Mouse (Mus musculus): ENCODE measurements around the gene Tmem132d. TPM values are rescaled to one million over a fixed set of nuclear protein-coding genes. Genes with fewer than 3 reads are reported as not detected.

The Tmem132d gene
- polyA plus RNA-seq, 1 experiment: 5.8 TPM

DNA sequence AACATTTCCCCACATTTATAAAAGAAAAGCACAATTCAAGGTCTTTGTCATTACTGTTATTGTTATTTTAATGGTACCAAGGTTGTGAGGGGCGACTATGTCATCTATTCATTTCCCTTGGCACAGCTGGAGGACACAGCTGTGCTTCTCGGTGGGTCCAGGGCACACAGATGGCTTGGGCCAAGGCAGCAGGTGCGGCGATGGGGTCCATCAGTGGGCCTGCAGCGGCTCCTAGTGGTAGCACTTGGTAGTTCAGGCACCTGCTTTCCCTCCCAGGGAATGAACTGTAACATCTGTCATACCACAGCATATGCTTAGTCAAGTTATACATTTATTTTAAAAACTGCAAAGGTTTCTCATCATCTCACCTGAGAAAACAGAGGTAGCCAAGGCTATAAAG lies 7.0 kb upstream of the Tmem132d start:
- DNase-seq (ENCODE audit: low read depth): peak; percentile 77
- peak; percentile 98 for TF ChIP-seq CTCF (IDR thresholded peaks at IDR 0.05; ENCODE audit: borderline replicate concordance, extremely low read depth, insufficient read depth, insufficient read length)
- TF ChIP-seq POLR2A (IDR thresholded peaks at IDR 0.05; ENCODE audit: borderline replicate concordance, extremely low read depth, insufficient read depth, insufficient read length, poor library complexity, severe bottlenecking): no peak

DNA sequence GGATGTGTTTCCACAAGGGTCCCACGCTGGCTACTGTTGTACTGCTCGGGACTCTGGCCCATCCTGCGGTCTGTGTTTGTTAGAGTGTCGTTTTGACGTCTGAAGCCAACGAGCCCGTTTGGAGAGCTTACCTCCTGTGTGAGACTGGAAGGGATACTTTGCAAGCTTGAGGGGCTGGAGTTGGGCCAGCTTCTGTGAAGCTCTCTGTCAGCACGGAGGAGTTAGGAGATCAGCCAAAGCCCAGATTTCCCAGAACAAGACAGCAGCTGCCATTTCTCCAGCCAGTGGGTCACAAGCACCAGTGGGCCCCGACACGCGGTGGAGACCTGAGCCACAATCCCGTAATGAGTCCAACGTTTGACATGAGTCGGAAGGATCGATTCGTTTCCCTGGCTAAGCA lies 5.2 kb upstream of the Tmem132d start:
- TF ChIP-seq CTCF (IDR thresholded peaks at IDR 0.05; ENCODE audit: borderline replicate concordance, extremely low read depth, insufficient read depth, insufficient read length): no peak
- no peak for TF ChIP-seq POLR2A (IDR thresholded peaks at IDR 0.05; ENCODE audit: borderline replicate concordance, extremely low read depth, insufficient read depth, insufficient read length, poor library complexity, severe bottlenecking)
- DNase-seq (ENCODE audit: low read depth): peak; percentile 69

DNA sequence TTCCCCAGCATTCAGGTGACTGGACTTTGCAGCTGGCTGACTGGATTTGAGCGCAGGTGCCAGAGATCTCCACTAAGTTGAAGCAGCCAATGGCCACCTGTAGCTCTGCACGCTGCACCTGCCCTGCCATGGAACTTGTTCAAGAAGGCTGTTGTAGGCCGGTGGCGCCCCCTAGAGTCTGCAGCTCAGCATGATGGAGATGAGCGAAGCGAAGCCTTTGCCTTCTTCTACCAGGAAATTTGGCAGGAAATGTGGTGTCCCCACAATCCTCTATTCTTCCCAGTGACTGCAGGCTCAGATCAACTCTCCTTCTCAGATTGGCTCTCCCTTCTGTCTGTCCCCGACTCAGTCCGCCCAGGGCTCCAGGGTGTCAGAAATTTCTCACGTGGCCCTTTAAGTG lies 4.0 kb upstream of the Tmem132d start:
- DNase-seq (ENCODE audit: low read depth): peak; percentile 87
- TF ChIP-seq CTCF (IDR thresholded peaks at IDR 0.05; ENCODE audit: borderline replicate concordance, extremely low read depth, insufficient read depth, insufficient read length): peak; percentile 74
- TF ChIP-seq POLR2A (IDR thresholded peaks at IDR 0.05; ENCODE audit: borderline replicate concordance, extremely low read depth, insufficient read depth, insufficient read length, poor library complexity, severe bottlenecking): no peak

DNA sequence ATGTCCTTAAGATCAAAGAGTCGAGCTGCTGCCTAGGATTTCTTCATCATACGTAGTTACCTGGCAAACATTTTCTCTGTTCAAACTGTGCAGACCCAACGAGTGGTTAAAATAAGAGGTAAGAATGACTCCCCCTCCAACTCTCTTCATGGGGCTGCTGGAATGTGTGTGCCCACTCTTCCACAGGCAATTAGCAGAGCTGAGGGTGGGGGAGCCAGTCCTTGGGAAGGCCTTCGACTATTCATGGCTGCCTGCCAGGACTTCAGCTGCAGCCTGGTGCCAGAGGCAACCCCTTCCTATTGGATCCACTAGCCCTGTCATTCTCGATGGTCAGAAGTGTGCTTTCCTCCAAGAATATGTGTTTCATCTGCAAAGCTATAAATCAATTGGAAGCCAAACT lies 2.8 kb upstream of the Tmem132d start:
- no peak for TF ChIP-seq POLR2A (IDR thresholded peaks at IDR 0.05; ENCODE audit: borderline replicate concordance, extremely low read depth, insufficient read depth, insufficient read length, poor library complexity, severe bottlenecking)
- no peak for TF ChIP-seq CTCF (IDR thresholded peaks at IDR 0.05; ENCODE audit: borderline replicate concordance, extremely low read depth, insufficient read depth, insufficient read length)
- peak; percentile 87 for DNase-seq (ENCODE audit: low read depth)

DNA sequence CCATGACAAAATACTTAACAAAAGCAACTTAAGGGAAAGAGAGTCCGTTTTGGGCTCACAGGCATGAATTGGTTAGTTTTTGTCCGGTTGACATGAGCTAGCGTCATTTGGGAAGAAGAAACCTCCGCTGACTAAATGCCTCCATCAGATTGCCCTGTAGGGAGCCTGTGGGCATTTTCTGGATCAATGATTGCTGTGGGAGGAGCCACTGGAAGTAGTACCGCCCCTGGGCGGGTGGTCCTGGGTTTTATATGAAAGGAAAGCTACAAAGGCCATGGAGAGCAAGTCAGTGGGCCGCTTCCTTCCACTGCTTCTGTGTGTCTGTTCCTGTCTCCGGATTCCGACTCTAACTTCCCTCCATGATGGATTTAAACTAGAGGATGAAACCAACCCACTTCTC lies 909 bp upstream of the Tmem132d start:
- TF ChIP-seq CTCF (IDR thresholded peaks at IDR 0.05; ENCODE audit: borderline replicate concordance, extremely low read depth, insufficient read depth, insufficient read length): no peak
- no peak for TF ChIP-seq POLR2A (IDR thresholded peaks at IDR 0.05; ENCODE audit: borderline replicate concordance, extremely low read depth, insufficient read depth, insufficient read length, poor library complexity, severe bottlenecking)
- DNase-seq (ENCODE audit: low read depth): no peak

DNA sequence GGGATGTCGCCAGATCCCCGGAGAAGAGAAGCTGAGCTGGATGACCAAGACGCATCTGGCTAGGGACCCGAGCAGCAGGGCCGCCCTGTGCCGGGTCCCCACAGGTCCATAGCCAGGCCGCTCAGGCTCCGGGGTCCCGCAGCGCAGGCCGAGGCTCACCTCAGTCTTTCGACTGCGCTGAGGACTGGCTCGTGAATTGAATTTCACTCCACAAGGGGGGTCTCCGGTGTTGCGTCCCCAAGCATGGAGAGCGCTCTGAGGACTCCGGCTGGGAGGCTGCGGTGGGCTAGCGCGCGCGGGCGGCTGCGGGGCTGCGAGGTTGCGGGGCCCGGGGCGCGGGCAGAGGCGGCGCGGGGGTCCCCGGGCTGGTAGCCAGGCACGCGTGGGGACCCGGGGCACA lies 455 bp downstream of the Tmem132d start:
- TF ChIP-seq CTCF (IDR thresholded peaks at IDR 0.05; ENCODE audit: borderline replicate concordance, extremely low read depth, insufficient read depth, insufficient read length) (no peak), POLR2A (IDR thresholded peaks at IDR 0.05; ENCODE audit: borderline replicate concordance, extremely low read depth, insufficient read depth, insufficient read length, poor library complexity, severe bottlenecking) (no peak)
- no peak for DNase-seq (ENCODE audit: low read depth)

DNA sequence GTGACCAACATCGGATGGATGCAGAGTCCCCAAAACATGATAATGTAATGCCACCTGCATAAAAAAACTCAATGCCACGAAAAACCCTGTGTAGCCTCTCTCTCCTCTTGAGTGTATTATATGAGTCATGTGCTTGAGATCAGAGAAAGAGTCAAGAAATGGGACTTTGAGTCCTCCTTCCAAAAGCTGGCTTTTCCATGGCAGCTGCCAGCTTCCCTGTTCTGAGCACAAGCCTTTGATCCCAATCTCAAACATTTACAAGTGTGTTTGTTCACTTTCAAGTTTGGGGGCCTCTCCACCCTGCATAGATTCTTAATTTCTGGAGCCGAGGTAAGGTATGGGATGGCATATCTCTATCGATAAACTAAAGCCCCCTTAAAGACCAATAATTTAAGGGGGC lies 8.2 kb downstream of the Tmem132d start:
- no peak for DNase-seq (ENCODE audit: low read depth)
- no peak for TF ChIP-seq POLR2A (IDR thresholded peaks at IDR 0.05; ENCODE audit: borderline replicate concordance, extremely low read depth, insufficient read depth, insufficient read length, poor library complexity, severe bottlenecking)
- no peak for TF ChIP-seq CTCF (IDR thresholded peaks at IDR 0.05; ENCODE audit: borderline replicate concordance, extremely low read depth, insufficient read depth, insufficient read length)

DNA sequence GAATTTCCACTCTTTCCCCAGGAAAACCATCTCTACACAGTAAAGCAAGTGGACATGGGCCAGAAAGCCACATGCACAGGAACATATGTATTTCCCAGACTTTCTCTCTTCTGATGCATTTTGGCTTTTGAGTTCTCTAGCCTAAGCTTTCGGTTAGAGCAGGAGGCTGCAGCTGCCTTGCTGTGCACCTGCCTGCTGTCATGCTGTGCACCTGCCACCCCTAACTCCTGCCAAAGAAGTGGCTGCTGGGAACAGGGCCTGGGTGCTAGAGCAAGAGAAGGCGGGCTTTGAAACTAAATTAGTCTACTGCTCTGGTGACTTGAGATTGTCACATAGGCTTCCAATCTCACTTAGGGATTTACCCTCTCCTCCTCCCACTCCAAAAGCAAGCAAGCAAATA lies 8.7 kb downstream of the Tmem132d start:
- no peak for TF ChIP-seq POLR2A (IDR thresholded peaks at IDR 0.05; ENCODE audit: borderline replicate concordance, extremely low read depth, insufficient read depth, insufficient read length, poor library complexity, severe bottlenecking)
- no peak for TF ChIP-seq CTCF (IDR thresholded peaks at IDR 0.05; ENCODE audit: borderline replicate concordance, extremely low read depth, insufficient read depth, insufficient read length)
- DNase-seq (ENCODE audit: low read depth): no peak

DNA sequence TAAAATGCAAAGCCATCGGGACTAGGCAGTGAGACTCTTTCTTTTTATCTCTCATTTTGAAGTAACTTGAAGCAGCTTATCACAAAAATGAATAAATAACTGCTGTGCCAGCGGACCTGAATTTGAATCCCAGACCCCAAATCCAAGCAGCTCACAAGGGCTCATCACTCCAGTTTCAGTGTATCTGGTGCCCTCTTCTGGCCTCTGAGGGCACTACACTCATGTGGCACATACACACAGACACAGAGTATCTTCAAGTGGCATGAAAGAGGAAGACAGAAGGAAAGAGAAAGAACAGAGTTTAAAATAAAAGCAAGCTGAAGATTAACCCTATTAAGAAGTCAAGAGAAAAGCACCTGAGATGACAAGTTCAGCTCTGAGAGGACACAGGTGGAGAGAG lies 10.8 kb downstream of the Tmem132d start:
- TF ChIP-seq CTCF (IDR thresholded peaks at IDR 0.05; ENCODE audit: borderline replicate concordance, extremely low read depth, insufficient read depth, insufficient read length): peak; percentile 18; the same call in 1 of the 2 replicates
- no peak for TF ChIP-seq POLR2A (IDR thresholded peaks at IDR 0.05; ENCODE audit: borderline replicate concordance, extremely low read depth, insufficient read depth, insufficient read length, poor library complexity, severe bottlenecking)
- no peak for DNase-seq (ENCODE audit: low read depth)

DNA sequence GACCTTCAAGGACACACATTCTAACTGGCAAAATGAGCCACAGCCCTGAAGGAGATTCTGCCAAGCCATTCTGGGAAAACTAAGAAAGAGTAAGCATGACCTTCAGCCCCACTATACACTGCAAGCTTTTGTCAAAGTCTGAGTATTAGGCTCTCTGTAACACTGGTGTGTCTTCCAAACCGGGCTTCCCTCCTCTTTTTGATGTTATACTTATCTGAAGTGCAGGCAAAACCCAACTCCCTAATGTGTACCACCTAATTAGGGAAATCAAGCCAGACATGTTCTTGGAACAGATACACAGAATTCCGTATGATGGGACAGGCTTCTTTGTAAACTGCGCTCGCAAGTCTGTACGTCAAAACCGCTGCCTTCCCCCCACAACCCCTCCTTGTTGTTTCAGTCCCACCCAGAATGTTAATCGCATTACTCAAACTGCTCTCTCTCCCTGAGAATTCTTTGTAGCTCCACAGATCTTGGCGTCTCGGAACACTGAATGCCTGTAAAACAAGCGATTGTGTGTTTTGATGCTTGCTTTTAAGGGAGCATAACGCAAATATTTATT lies 14.6 kb downstream of the Tmem132d start:
- DNase-seq (ENCODE audit: low read depth): peak; percentile 91
- TF ChIP-seq POLR2A (IDR thresholded peaks at IDR 0.05; ENCODE audit: borderline replicate concordance, extremely low read depth, insufficient read depth, insufficient read length, poor library complexity, severe bottlenecking): no peak
- no peak for TF ChIP-seq CTCF (IDR thresholded peaks at IDR 0.05; ENCODE audit: borderline replicate concordance, extremely low read depth, insufficient read depth, insufficient read length)

DNA sequence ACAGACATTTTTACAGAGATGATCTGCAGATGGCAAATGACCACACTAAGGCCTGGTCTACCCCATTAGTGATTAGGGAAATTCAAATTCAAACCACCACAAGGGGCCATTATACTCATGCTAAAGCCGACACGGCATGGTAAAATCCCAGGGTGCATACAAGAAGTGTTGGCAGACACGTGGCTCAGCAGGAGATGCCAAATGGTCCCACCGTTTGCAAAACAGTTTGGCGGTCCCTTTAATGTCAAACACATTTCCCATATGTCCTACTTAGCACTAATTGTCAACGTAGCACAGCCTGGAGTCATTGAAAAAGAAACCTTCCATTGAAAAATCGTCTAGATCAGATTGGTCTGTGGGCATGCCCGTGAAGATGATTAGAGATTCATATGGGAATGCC lies 18.8 kb downstream of the Tmem132d start:
- DNase-seq (ENCODE audit: low read depth): peak; percentile 79
- TF ChIP-seq CTCF (IDR thresholded peaks at IDR 0.05; ENCODE audit: borderline replicate concordance, extremely low read depth, insufficient read depth, insufficient read length) (no peak), POLR2A (IDR thresholded peaks at IDR 0.05; ENCODE audit: borderline replicate concordance, extremely low read depth, insufficient read depth, insufficient read length, poor library complexity, severe bottlenecking) (no peak)

DNA sequence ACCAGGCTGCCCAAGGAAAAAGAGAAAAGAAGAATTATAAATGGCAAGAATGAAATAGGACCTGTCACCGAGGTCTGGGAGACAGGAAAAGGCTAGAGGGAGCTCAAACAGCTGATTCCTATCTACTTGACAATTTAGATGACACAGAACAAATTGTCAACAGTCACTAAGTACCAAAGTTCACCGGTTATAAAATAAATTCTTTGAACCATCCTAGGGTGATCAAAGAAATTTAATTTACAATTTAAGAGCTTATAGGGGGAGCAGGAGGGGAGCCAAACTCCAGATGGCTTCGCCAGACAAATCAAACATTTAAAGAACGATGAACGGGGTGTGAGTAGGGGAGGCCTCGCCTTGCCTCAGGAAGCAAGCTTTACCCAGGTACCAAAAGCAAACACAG lies 20.6 kb downstream of the Tmem132d start:
- no peak for TF ChIP-seq POLR2A (IDR thresholded peaks at IDR 0.05; ENCODE audit: borderline replicate concordance, extremely low read depth, insufficient read depth, insufficient read length, poor library complexity, severe bottlenecking)
- TF ChIP-seq CTCF (IDR thresholded peaks at IDR 0.05; ENCODE audit: borderline replicate concordance, extremely low read depth, insufficient read depth, insufficient read length): no peak
- no peak for DNase-seq (ENCODE audit: low read depth)
